Mouse (Mus musculus) intestine, embryonic 15.5 days (tissue): Measurements from ENCODE around the gene Lrrc8d. TPM values are rescaled to one million over a fixed set of nuclear protein-coding genes. Genes with fewer than 3 reads are reported as not detected.

ENCODE experiments used
- ATAC-seq: fragments of 200-750 bp; cut with Nextera tagmentation; 2 replicates; pipeline ENCODE4 v1.8.0; 2017; ENCODE audit warnings: moderate TSS enrichment, moderate library complexity
- H3K27ac ChIP-seq: fragments of 300-500 bp; sonication (generic); 2 replicates; pipeline ENCODE4 v1.5.1; 2015; ENCODE audit warnings: mild to moderate bottlenecking, inconsistent platforms
- H3K27me3 ChIP-seq: fragments of 300-500 bp; sonication (generic); replicated peaks from 2 replicates; pipeline ENCODE4 v1.6.1; 2015; ENCODE audit warnings: inconsistent platforms
- H3K36me3 ChIP-seq: fragments of 300-500 bp; sonication (generic); 2 replicates; pipeline ENCODE4 v1.6.1; 2015; ENCODE audit warnings: inconsistent platforms
- H3K4me1 ChIP-seq: fragments of 300-500 bp; sonication (generic); replicated peaks from 2 replicates; pipeline ENCODE4 v1.6.1; 2015; ENCODE audit warnings: inconsistent platforms
- H3K4me2 ChIP-seq: fragments of 300-500 bp; sonication (generic); replicated peaks from 2 replicates; pipeline ENCODE4 v1.6.1; 2015; ENCODE audit warnings: mild to moderate bottlenecking, inconsistent platforms
- H3K4me3 ChIP-seq: fragments of 300-500 bp; sonication (generic); replicated peaks from 2 replicates; pipeline ENCODE4 v1.5.1; 2015; ENCODE audit warnings: inconsistent platforms
- H3K9ac ChIP-seq: fragments of 300-500 bp; sonication (generic); 2 replicates; pipeline ENCODE4 v1.6.1; 2015; ENCODE audit warnings: inconsistent platforms
- H3K9me3 ChIP-seq: fragments of 300-500 bp; sonication (generic); 2 replicates; pipeline ENCODE4 v1.6.1; 2016; ENCODE audit warnings: inconsistent platforms
- WGBS: fragments of 180-500 bp; shearing (Covaris S2); methylation state at CpG from one replicate; pipeline ENCODE4 v1.1.7; 2015; 5-methylcytosine and 5-hydroxymethylcytosine counted together
- polyA plus RNA-seq: library from polyadenylated mRNA; unstranded; fragments of >200 nt; fragmentation: Nextera tagmentation; extraction: Ambion mirVana; gene quantifications from 2 replicates; pipeline ENCODE4 v1.2.1, GENCODE M21; 2015

Gene Lrrc8d
- polyA plus RNA-seq, 1 experiment from 2014 or later, result 16.2 TPM

DNA sequence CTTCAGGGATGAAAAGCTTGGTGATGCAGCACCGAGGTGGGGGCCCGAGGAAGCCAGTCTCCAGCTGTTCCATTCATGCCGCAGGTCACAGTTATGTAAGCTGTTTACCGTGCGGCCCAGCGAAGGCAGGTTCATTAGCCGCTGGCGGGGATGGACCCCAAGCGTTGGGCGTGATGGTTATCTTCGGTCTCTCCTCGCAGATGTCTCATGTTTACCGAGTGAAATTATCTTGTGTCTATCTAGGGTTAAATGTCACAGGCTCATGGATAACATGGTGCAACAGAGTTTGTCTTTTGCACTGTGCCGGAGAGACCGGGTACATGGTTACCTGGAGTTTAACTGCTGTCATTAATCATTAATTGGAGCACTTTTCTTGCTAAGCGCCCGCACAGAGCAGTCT, 58.2 kb downstream of the Lrrc8d start:
- Histone ChIP-seq H3K4me2 (no peak overlapping the region), H3K9ac (no peak overlapping the region), H3K9me3 (no peaks in the 10 kb centered on the region), H3K27ac (no peak overlapping the region), H3K4me3 (no peak overlapping the region), H3K4me1 (peaks cover 19% of the 10 kb centered on the region), H3K27me3 (no peaks in the 10 kb centered on the region), H3K36me3 (no peaks in the 10 kb centered on the region)
- peak; percentile 68 for ATAC-seq
- 47% methylated on average over 17 of the region's 17 CpGs for WGBS

GRCm38 (mm10) chr5:105758866-105759265, 59.1 kb downstream of the Lrrc8d start:
- Histone ChIP-seq H3K4me3 (no peak overlapping the region), H3K27me3 (no peaks in the 10 kb centered on the region), H3K27ac (no peak overlapping the region), H3K9ac (no peak overlapping the region), H3K9me3 (no peaks in the 10 kb centered on the region), H3K4me1 (peaks cover 16% of the 10 kb centered on the region), H3K4me2 (no peak overlapping the region), H3K36me3 (no peaks in the 10 kb centered on the region)
- 79% methylated on average over 9 of the region's 9 CpGs for WGBS
- no peak for ATAC-seq

DNA sequence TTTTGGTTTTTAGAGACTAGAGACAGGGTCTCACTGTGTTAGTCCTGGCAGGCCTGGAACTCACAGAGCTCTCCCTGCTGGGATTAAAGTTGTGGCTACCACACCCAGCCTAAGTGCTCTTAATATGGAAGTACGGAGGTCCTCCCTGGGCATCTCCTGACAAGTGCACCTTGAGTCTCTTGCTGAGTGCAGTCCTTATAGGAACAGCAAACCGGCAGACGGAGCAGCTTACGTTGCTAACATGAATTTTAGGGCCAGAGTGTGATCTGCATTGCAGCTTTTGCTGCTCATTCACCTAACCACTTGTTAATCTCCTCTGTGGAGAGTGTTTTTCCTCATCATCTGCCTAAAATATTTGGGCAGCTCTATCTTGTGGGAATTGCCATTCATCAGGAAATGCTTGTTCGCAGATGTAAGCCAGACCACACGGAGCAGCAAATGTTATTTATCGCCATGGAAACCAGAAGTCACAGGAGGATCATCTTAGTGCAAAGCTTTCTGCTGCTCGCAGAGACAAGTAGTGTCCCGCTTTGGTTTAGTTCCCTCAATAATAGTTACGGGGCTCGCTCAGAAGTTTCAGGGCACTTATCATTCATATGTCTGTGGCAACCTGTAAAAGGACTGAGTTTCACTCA, 62.2 kb downstream of the Lrrc8d start:
- peak; percentile 43; the same call in 1 of the 2 replicates for ATAC-seq
- H3K4me2 ChIP-seq, result no peak overlapping the region

GRCm38 (mm10) chr5:105764369-105764768, 64.6 kb downstream of the Lrrc8d start:
- H3K36me3 ChIP-seq, result 0 out of 2 replicates have a peak, but pooled peaks cover 4% of the 10 kb centered on the region
- no peak overlapping the region for H3K9ac ChIP-seq
- H3K27me3 ChIP-seq, result no peaks in the 10 kb centered on the region
- H3K4me2 ChIP-seq, result no peak overlapping the region
- H3K27ac ChIP-seq, result no peak overlapping the region
- no peak overlapping the region for H3K4me3 ChIP-seq
- no peaks in the 10 kb centered on the region for H3K9me3 ChIP-seq
- WGBS, result 91% methylated on average over 10 of the region's 10 CpGs
- H3K4me1 ChIP-seq, result peaks cover 7% of the 10 kb centered on the region; the same call in 1 of the 2 replicates
- no peak for ATAC-seq

More for the DNA sequence above, 62.2 kb downstream of the Lrrc8d start:
- Histone ChIP-seq H3K9ac (no peak overlapping the region), H3K27ac (peak overlapping the region; percentile 18; the same call in 1 of the 2 replicates), H3K9me3 (no peaks in the 10 kb centered on the region), H3K4me3 (no peak overlapping the region), H3K4me1 (peaks cover 13% of the 10 kb centered on the region), H3K36me3 (0 out of 2 replicates have a peak, but pooled peaks cover 4% of the 10 kb centered on the region), H3K27me3 (no peaks in the 10 kb centered on the region)
- WGBS, result 29% methylated on average over 11 of the region's 11 CpGs

DNA sequence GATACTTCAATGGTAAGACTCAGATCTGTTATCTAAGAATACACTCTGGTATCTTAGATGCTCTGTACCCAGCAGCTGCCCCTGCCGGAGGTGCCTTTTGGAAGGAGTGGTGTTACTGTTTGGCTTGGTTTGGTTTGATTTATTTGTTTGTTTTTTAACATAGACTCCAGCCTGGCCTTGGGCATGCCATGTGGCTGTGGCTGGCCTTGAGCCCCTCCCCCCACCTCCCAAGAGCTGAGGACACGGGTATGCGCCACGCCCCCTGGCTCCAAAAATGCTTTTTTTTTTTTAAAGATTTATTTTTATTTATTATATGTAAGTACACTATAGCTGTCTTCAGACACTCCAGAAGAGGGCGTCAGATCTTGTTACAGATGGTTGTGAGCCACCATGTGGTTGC, 65.6 kb downstream of the Lrrc8d start:
- Histone ChIP-seq H3K4me2 (no peak overlapping the region), H3K9ac (no peak overlapping the region), H3K4me1 (peaks cover 7% of the 10 kb centered on the region; the same call in 1 of the 2 replicates), H3K9me3 (no peaks in the 10 kb centered on the region), H3K4me3 (no peak overlapping the region), H3K27ac (no peak overlapping the region), H3K36me3 (0 out of 2 replicates have a peak, but pooled peaks cover 4% of the 10 kb centered on the region), H3K27me3 (no peaks in the 10 kb centered on the region)
- WGBS, result 82% methylated on average over 5 of the region's 5 CpGs
- ATAC-seq, result no peak

DNA sequence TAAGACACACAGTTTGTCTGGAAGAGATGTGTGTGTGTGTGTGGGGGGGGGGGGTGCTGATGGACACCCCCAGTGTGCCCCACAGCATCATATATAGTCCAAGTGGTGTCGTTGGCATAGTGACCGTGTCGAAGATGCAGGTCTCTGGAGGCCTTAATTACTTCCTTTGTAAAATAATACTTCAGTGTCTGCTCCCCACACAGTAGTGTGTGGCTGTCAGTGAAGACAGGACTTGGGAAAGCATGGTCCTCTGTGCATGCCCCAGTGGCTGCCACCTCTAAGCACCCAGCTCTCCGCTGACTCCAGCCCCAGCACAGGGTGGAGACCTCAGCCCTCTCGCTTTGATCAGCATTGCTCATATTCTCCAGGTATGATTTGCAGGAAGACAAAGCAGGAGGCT, 76.6 kb downstream of the Lrrc8d start:
- Histone ChIP-seq H3K27ac (no peak overlapping the region), H3K9me3 (no peaks in the 10 kb centered on the region), H3K36me3 (no peaks in the 10 kb centered on the region), H3K4me2 (no peak overlapping the region), H3K9ac (no peak overlapping the region), H3K4me1 (peaks cover 11% of the 10 kb centered on the region), H3K27me3 (no peaks in the 10 kb centered on the region), H3K4me3 (no peak overlapping the region)
- no peak for ATAC-seq
- WGBS, result 70% methylated on average over 5 of the region's 5 CpGs

GRCm38 (mm10) chr5:105776978-105777593, 77.3 kb downstream of the Lrrc8d start:
- Histone ChIP-seq H3K27me3 (no peaks in the 10 kb centered on the region), H3K9ac (no peak overlapping the region), H3K4me1 (peaks cover 11% of the 10 kb centered on the region), H3K27ac (no peak overlapping the region), H3K4me2 (0 out of 2 replicates have a peak overlapping the region, but pooled peaks have one; percentile 11), H3K36me3 (no peaks in the 10 kb centered on the region), H3K4me3 (no peak overlapping the region), H3K9me3 (no peaks in the 10 kb centered on the region)
- WGBS, result 42% methylated on average over 12 of the region's 12 CpGs
- ATAC-seq, result peak; percentile 35

DNA sequence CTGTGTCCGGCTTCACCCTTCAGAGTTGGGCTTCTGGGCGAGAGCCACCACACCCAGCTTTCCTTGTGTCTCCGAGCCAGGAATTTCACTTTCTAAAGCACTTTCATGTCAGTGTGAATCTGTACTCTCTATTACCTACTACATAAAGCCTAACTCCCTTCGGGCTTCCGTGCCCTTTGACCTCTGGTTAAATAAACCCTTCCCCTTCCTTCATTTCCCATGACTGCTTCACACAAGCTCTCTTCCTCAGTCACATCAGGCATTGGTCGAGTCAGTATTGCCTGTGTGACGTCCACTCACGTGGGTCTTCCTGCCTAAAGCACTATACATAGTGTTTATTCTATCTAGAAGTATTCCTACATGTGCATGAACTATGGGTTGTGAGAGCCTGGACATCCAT, 77.9 kb downstream of the Lrrc8d start:
- H3K4me3 ChIP-seq, result no peak overlapping the region
- no peak overlapping the region for H3K27ac ChIP-seq
- H3K4me2 ChIP-seq, result no peak overlapping the region
- H3K27me3 ChIP-seq, result no peaks in the 10 kb centered on the region
- no peak overlapping the region for H3K9ac ChIP-seq
- H3K4me1 ChIP-seq, result peaks cover 11% of the 10 kb centered on the region
- 34% methylated on average over 8 of the region's 8 CpGs for WGBS
- peak; percentile 75 for ATAC-seq
- no peaks in the 10 kb centered on the region for H3K36me3 ChIP-seq
- no peaks in the 10 kb centered on the region for H3K9me3 ChIP-seq

DNA sequence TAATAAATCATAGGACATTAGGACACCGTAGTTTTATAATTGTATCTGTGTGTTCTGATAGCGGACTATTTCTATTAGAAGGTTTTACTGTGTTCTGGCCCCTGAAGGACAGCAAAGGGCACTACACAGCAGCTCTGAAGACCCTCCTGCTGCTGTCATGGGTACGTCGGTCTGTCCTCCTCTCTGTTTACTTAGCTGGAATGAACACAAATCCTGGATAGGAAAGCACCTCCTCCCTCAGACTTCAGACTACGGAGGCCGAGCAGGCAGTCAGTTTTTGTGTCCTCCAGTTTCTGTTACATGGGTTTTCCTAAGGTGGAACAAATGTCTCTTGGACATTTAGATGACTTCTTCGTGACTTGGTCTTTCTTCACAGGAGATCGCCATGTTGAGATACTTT, 78.4 kb downstream of the Lrrc8d start:
- 69% methylated on average over 8 of the region's 8 CpGs for WGBS

DNA sequence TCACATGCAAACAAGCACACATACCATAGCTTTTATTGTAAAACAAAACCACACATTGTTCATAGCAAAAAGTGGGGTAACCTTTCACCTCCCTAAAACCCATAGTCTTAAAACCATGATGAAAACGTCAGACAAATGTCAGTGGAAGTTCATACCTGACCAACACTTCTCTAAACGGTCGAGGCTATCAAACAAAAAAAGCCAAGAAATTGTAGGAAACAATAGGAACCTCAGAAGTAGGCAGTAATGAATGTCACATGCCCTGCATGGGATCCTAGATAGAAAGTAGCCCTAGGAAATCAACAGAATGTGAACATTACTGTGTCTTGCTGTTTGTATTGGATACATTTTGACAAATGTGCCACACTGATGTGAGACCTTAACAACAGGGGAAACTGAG, 79.0 kb downstream of the Lrrc8d start:
- Histone ChIP-seq H3K27ac (no peak overlapping the region), H3K9me3 (no peaks in the 10 kb centered on the region), H3K27me3 (no peaks in the 10 kb centered on the region), H3K4me2 (no peak overlapping the region), H3K4me3 (no peak overlapping the region), H3K4me1 (peaks cover 11% of the 10 kb centered on the region), H3K9ac (no peak overlapping the region), H3K36me3 (no peaks in the 10 kb centered on the region)
- no peak for ATAC-seq
- 64% methylated on average over 3 of the region's 3 CpGs for WGBS

More for the DNA sequence above, 78.4 kb downstream of the Lrrc8d start:
- H3K27ac ChIP-seq, result no peak overlapping the region
- no peaks in the 10 kb centered on the region for H3K9me3 ChIP-seq
- H3K27me3 ChIP-seq, result no peaks in the 10 kb centered on the region
- no peak for ATAC-seq
- no peak overlapping the region for H3K9ac ChIP-seq
- peaks cover 11% of the 10 kb centered on the region for H3K4me1 ChIP-seq
- no peak overlapping the region for H3K4me3 ChIP-seq
- H3K4me2 ChIP-seq, result no peak overlapping the region
- no peaks in the 10 kb centered on the region for H3K36me3 ChIP-seq

DNA sequence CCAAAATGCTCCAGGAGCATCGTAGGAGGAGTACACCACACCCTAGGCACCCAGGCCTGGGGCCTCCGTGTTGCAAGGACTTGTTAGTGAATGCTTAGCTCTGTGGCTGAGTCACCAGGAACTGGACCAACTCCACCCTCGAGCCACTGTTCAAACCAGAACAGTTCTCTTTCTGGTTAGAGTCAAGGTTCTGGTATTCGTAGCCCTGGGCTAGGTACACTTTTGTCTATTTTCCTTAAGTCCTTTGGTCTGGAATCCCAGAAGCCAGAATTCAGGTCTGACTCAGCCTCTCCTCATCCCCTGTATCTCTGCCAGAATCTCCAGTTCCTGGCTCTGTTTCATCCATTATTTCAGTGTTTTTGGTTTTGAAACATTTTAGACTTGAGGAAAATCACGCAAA, 79.6 kb downstream of the Lrrc8d start:
- Histone ChIP-seq H3K4me3 (no peak overlapping the region), H3K9ac (no peak overlapping the region), H3K27ac (no peak overlapping the region), H3K36me3 (no peaks in the 10 kb centered on the region), H3K4me1 (peaks cover 11% of the 10 kb centered on the region), H3K9me3 (no peaks in the 10 kb centered on the region), H3K4me2 (no peak overlapping the region), H3K27me3 (no peaks in the 10 kb centered on the region)
- ATAC-seq, result no peak
- WGBS, result 76% methylated on average over 5 of the region's 5 CpGs

DNA sequence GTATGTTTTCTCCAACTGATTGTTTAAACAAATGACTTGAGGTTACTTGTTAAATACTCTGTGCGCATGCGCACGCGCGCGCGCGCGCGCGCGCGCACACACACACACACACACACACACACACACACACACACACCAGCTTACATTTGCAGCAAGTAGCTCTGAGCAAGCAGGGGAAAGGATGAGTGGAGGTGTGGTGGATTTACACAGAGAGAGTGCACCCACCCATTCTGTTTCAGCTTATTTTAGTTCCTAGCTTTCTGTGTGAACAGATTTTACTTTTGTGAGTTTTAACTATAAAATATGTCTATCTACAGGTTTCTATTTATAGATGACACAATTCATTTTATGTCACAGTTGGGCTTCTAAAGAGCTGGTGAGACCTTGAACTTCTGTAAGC, 84.1 kb downstream of the Lrrc8d start:
- Histone ChIP-seq H3K27ac (no peak overlapping the region), H3K4me1 (peaks cover 8% of the 10 kb centered on the region; the same call in 1 of the 2 replicates), H3K27me3 (no peaks in the 10 kb centered on the region), H3K36me3 (no peaks in the 10 kb centered on the region), H3K9me3 (no peaks in the 10 kb centered on the region), H3K9ac (no peak overlapping the region), H3K4me3 (no peak overlapping the region), H3K4me2 (no peak overlapping the region)
- no peak for ATAC-seq
- 97% methylated on average over 13 of the region's 13 CpGs for WGBS

GRCm38 (mm10) chr5:105784724-105785123, 85.0 kb downstream of the Lrrc8d start:
- H3K4me3 ChIP-seq, result no peak overlapping the region
- H3K4me2 ChIP-seq, result no peak overlapping the region
- ATAC-seq, result no peak
- H3K9me3 ChIP-seq, result no peaks in the 10 kb centered on the region
- no peaks in the 10 kb centered on the region for H3K27me3 ChIP-seq
- H3K9ac ChIP-seq, result no peak overlapping the region
- no peaks in the 10 kb centered on the region for H3K36me3 ChIP-seq
- no peak overlapping the region for H3K27ac ChIP-seq
- peaks cover 11% of the 10 kb centered on the region; the same call in 1 of the 2 replicates for H3K4me1 ChIP-seq
- 79% methylated on average over 10 of the region's 10 CpGs for WGBS
